Mouse (Mus musculus): Measurements from ENCODE around the gene Pyy.

Gene Pyy

GRCm38 (mm10) chr11:102095676-102096075 is 12.0 kb downstream of the Pyy start:
- in situ Hi-C loops (cut with MboI) = no loop called here

GRCm38 (mm10) chr11:102089088-102089808 is 18.4 kb downstream of the Pyy start:
- in situ Hi-C loops (cut with MboI) = no loop called here

- in situ Hi-C loops (cut with MboI) = no loop called here
Observed at GRCm38 (mm10) chr11:102087931-102088898, 19.4 kb downstream of the Pyy start, which contains the start of gene Mpp2. Mpp2 (minus strand) TSS chr11:102088515.

- in situ Hi-C loops (cut with MboI) = no loop called here
Observed at GRCm38 (mm10) chr11:102087081-102087751, 20.4 kb downstream of the Pyy start.

- in situ Hi-C loops (cut with MboI) = no loop called here
Observed at GRCm38 (mm10) chr11:102086331-102086730, 21.3 kb downstream of the Pyy start.

GRCm38 (mm10) chr11:102084159-102084558 is 23.5 kb downstream of the Pyy start:
- in situ Hi-C loops (cut with MboI) = no loop called here

GRCm38 (mm10) chr11:102083193-102083592 is 24.4 kb downstream of the Pyy start:
- in situ Hi-C loops (cut with MboI) = no loop called here

GRCm38 (mm10) chr11:102082322-102082721 is 25.3 kb downstream of the Pyy start:
- in situ Hi-C loops (cut with MboI) = no loop called here

- in situ Hi-C loops (cut with MboI) = no loop called here
Observed at GRCm38 (mm10) chr11:102073722-102074121, 33.9 kb downstream of the Pyy start.

- in situ Hi-C loops (cut with MboI) = no loop called here
Observed at GRCm38 (mm10) chr11:102072729-102073128, 34.9 kb downstream of the Pyy start.

- in situ Hi-C loops (cut with MboI) = no loop called here
Observed at GRCm38 (mm10) chr11:102070426-102070825, 37.2 kb downstream of the Pyy start.

GRCm38 (mm10) chr11:102069633-102070032 is 38.0 kb downstream of the Pyy start:
- in situ Hi-C loops (cut with MboI) = no loop called here

GRCm38 (mm10) chr11:102068969-102069368 is 38.7 kb downstream of the Pyy start:
- in situ Hi-C loops (cut with MboI) = no loop called here

GRCm38 (mm10) chr11:102063076-102063475 is 44.6 kb downstream of the Pyy start:
- in situ Hi-C loops (cut with MboI) = no loop called here

GRCm38 (mm10) chr11:102061941-102062473 is 45.6 kb downstream of the Pyy start:
- in situ Hi-C loops (cut with MboI) = no loop called here

GRCm38 (mm10) chr11:102061236-102061940 is 46.2 kb downstream of the Pyy start:
- in situ Hi-C loops (cut with MboI) = no loop called here
